Mouse (Mus musculus) lung, postnatal 0 days (tissue): ENCODE results near the gene Rac2. TPM values are rescaled to one million over a fixed set of nuclear protein-coding genes. Genes with fewer than 3 reads are reported as not detected.

Experiments used
- ATAC-seq: fragments of 200-750 bp; cut with Nextera tagmentation; 2 replicates; pipeline ENCODE4 v1.8.0; 2017; ENCODE audit warnings: moderate library complexity
- DNase-seq: peaks from one replicate; pipeline ENCODE4 v3.0.0-alpha.2; 2016; ENCODE audit warnings: low spot score
- H3K27ac ChIP-seq: fragments of 300-500 bp; sonication (generic); 2 replicates; pipeline ENCODE4 v1.5.1; 2014; ENCODE audit warnings: antibody characterized with exemption, mild to moderate bottlenecking, low read length, mixed read lengths
- H3K27me3 ChIP-seq: fragments of 300-500 bp; sonication (generic); replicated peaks from 2 replicates; pipeline ENCODE4 v1.6.1; 2014; ENCODE audit warnings: low read length, mixed read lengths; ENCODE audit not compliant: insufficient read depth
- H3K36me3 ChIP-seq: fragments of 300-500 bp; sonication (generic); 2 replicates; pipeline ENCODE4 v1.6.1; 2014; ENCODE audit warnings: low read length, mixed read lengths; ENCODE audit not compliant: insufficient read depth
- H3K4me1 ChIP-seq: fragments of 300-500 bp; sonication (generic); 2 replicates; pipeline ENCODE4 v1.6.1; 2014; ENCODE audit warnings: antibody characterized with exemption, low read depth, low read length, mixed read lengths; ENCODE audit not compliant: insufficient read depth
- H3K4me2 ChIP-seq: fragments of 300-500 bp; sonication (generic); replicated peaks from 2 replicates; pipeline ENCODE4 v1.6.1; 2014; ENCODE audit warnings: low read depth, mild to moderate bottlenecking, low read length, moderate library complexity, mixed read lengths
- H3K4me3 ChIP-seq: fragments of 300-500 bp; sonication (generic); 2 replicates; pipeline ENCODE4 v1.5.1; 2014; ENCODE audit warnings: low read depth, low read length
- H3K9ac ChIP-seq: fragments of 300-500 bp; sonication (generic); replicated peaks from 2 replicates; pipeline ENCODE4 v1.6.1; 2014; ENCODE audit warnings: low read depth, mild to moderate bottlenecking
- H3K9me3 ChIP-seq: fragments of 300-500 bp; sonication (generic); 2 replicates; pipeline ENCODE4 v1.6.1; 2016; ENCODE audit warnings: low read length, mixed read lengths
- CTCF ChIP-seq: IDR thresholded peaks from 2 replicates; pipeline ENCODE4 v1.5.1; 2016; ENCODE audit warnings: antibody characterized with exemption, mild to moderate bottlenecking
- EP300 ChIP-seq: IDR thresholded peaks from 2 replicates; pipeline ENCODE4 v1.6.1; 2016; ENCODE audit warnings: antibody characterized with exemption, mild to moderate bottlenecking, control low read depth
- WGBS: fragments of 180-500 bp; shearing (Covaris S2); extraction: QIAGEN DNeasy Blood & Tissue Kit; methylation state at CpG from one replicate; pipeline ENCODE4 v1.1.7; 2014; 5-methylcytosine and 5-hydroxymethylcytosine counted together
- polyA plus RNA-seq: library from polyadenylated mRNA; unstranded; fragments of >200 nt; fragmentation: Nextera tagmentation; extraction: Ambion mirVana; gene quantifications from 2 replicates; pipeline ENCODE4 v1.2.1, GENCODE M21; 2015

Rac2 gene
- polyA plus RNA-seq, 1 experiment from 2014 or later, result 29.7 TPM

DNA sequence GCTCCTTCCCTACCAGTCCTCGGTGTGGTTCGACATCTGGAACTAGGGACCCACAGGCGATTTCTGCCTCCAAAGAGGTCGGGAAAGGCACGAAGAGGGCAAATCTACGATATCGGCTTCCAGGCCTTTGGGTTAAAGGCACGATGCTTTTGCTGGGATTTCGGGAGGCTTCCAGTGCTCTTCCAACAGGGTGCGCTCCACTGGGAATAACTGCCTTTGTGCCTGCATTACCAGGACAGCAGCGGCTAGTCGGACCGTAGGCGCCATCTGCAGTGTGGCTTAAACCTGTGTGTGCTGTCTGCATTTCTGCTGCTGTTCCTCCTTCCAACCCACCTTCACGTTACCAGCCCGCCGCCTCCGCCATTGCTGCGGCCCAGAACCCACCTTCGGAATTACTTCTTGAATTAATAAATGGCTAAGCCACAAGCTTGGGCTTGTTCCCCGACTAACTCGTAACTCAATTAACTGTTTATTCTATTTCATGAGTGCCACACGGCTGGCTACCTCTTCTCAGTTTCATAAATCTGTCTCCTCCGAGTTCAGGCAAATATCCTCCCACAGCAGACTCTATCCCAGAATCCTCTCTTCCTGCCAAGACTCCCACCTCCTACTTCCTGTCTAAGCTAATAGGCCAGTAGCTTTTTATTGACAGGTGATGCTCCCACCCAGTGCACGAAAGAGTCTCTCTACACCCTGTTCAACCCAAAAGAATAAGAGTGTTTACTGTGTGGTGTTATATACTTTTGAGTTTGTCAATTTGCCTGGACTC lies 17.9 kb downstream of the Rac2 start:
- WGBS, result 66% methylated on average over 25 of the region's 25 CpGs
- no peaks in the 10 kb centered on the region for H3K27me3 ChIP-seq
- no peak overlapping the region for H3K4me2 ChIP-seq
- ATAC-seq (no peak), DNase-seq (no peak)
- H3K9ac ChIP-seq, result no peak overlapping the region
- no peak overlapping the region for H3K27ac ChIP-seq
- no peaks in the 10 kb centered on the region for H3K36me3 ChIP-seq
- H3K4me1 ChIP-seq, result no peaks in the 10 kb centered on the region
- no peak for TF ChIP-seq EP300
- peak; percentile 37 for TF ChIP-seq CTCF
- H3K4me3 ChIP-seq, result no peak overlapping the region
- no peaks in the 10 kb centered on the region for H3K9me3 ChIP-seq

DNA sequence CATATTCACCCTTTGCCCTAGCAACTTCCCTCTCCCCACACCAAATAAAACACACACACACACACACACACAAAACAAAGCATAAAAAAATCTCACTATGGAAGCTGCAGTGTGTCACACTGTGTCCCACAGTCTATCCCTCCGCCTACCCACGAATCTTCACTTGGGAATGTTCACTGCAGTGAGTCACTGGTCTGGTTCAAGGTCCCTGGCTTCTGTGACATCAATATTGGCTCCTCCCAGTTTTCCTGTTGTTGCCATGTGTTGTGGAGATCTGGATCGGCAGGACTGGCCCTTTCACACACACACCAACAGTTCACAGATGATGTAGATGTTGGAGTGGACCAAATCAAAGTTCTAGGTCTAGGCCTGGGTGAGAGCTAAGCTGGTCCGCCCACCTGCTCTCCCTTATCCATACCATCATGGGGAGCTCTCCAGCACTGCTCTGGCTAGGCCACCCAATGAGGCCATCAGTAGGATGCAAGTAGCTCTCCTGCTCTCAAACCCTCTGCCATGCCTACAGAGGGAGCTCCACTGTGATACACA lies 23.3 kb downstream of the Rac2 start:
- ATAC-seq (no peak), DNase-seq (no peak)
- 66% methylated on average over 4 of the region's 4 CpGs for WGBS
- H3K4me1 ChIP-seq, result no peaks in the 10 kb centered on the region
- no peaks in the 10 kb centered on the region for H3K9me3 ChIP-seq
- H3K36me3 ChIP-seq, result no peaks in the 10 kb centered on the region
- H3K27me3 ChIP-seq, result 0 out of 2 replicates have a peak, but pooled peaks cover 8% of the 10 kb centered on the region
- H3K4me3 ChIP-seq, result no peak overlapping the region
- no peak overlapping the region for H3K27ac ChIP-seq
- H3K9ac ChIP-seq, result no peak overlapping the region
- H3K4me2 ChIP-seq, result no peak overlapping the region
- TF ChIP-seq CTCF, result no peak
- no peak for TF ChIP-seq EP300

DNA sequence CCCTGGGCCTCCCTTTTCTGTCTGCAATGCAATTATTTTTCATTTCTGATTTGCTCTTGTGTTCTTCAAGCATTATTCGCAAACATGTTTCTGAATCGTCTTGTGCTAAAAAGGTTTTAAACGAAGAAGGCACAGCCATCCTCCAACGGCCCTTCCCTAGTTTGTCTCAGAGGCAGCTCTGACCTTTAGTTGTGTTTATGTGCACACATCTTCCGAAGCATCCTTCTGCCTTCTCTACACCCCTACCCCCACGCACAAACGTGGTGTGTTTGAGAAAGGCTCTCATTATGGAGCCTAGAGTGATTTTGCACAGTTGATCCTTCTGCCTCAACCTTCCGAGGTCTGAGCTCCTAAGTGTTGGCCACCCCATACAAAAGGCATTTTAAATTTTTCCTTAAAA lies 23.9 kb downstream of the Rac2 start:
- Histone ChIP-seq H3K9ac (no peak overlapping the region), H3K4me1 (no peaks in the 10 kb centered on the region), H3K4me2 (no peak overlapping the region), H3K9me3 (no peaks in the 10 kb centered on the region), H3K27ac (no peak overlapping the region), H3K36me3 (no peaks in the 10 kb centered on the region), H3K27me3 (0 out of 2 replicates have a peak, but pooled peaks cover 8% of the 10 kb centered on the region), H3K4me3 (no peak overlapping the region)
- DNase-seq (no peak), ATAC-seq (no peak)
- WGBS, result 44% methylated on average over 8 of the region's 8 CpGs
- no peak for TF ChIP-seq EP300
- no peak for TF ChIP-seq CTCF

DNA sequence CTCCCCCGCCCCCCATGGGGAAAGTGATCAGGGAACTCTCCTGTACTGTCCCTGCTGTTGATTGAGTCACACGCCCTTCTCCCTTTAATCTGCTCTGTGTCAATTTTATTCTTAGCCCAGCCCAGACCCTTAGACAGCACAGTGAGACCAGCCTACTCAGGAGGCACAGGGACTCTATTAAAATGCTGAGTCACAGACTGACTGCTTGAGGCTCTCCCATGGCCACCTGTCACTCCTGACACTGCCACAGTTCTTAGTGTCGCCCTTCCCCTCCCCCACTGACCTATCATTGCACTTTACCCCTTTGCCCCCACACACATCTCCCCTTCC lies 24.3 kb downstream of the Rac2 start:
- H3K27me3 ChIP-seq, result 0 out of 2 replicates have a peak, but pooled peaks cover 8% of the 10 kb centered on the region
- H3K4me3 ChIP-seq, result no peak overlapping the region
- DNase-seq (peak; percentile 34), ATAC-seq (peak; percentile 58)
- H3K9ac ChIP-seq, result no peak overlapping the region
- H3K9me3 ChIP-seq, result no peaks in the 10 kb centered on the region
- no peaks in the 10 kb centered on the region for H3K36me3 ChIP-seq
- H3K4me2 ChIP-seq, result no peak overlapping the region
- no peak overlapping the region; the same call in 1 of the 2 replicates for H3K27ac ChIP-seq
- TF ChIP-seq EP300 (no peak), CTCF (no peak)
- no peaks in the 10 kb centered on the region for H3K4me1 ChIP-seq
- 21% methylated on average over 3 of the region's 3 CpGs for WGBS

DNA sequence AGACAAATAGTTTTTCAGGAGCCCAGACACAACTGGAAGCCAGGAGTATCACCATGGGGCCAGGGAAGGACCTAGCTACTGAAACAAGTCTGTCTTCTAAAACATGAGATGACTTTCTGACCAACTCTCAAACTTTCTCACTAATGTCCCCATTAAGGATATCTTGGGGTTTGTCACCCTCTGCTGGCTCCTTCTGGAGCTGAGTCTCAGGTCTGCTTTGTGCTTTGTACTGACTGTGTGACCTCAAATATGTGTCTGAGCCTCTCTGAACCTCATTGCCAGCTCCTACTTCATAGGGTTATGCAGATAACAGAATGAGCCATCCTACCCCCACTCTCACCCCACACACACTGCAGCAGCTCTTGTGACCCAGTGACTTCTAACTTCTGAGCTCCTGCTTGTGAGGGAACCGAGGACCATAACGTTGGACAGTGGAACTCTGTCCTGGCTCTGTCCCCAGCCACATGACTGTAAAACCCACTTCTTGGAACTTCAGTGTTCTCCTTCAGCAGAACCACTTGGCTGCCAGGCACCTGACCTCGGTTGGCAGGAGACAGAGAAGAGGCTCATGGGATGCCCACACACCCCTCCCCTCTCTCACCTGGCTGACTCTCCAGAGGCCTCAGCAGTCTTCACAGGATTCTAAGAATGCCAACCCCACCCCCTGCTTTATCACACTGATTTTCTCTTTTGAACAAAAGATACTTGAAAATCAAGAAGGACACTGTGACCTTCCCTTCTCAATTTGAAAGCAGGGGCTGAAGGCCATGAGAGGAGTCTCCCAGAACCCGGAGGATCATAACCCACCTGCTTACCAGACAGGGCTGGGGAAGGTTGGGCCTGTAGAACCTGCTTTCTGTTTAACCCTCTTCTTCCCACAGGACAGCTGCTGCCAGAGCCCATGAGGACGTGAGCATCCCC lies 24.9 kb downstream of the Rac2 start:
- TF ChIP-seq EP300, result peak; percentile 62
- TF ChIP-seq CTCF, result peak; percentile 63
- H3K4me1 ChIP-seq, result no peaks in the 10 kb centered on the region
- ATAC-seq (peak; percentile 88), DNase-seq (peak; percentile 84)
- H3K27me3 ChIP-seq, result 0 out of 2 replicates have a peak, but pooled peaks cover 8% of the 10 kb centered on the region
- no peaks in the 10 kb centered on the region for H3K9me3 ChIP-seq
- H3K4me2 ChIP-seq, result no peak overlapping the region
- WGBS, result 17% methylated on average over 5 of the region's 5 CpGs
- no peaks in the 10 kb centered on the region for H3K36me3 ChIP-seq
- H3K27ac ChIP-seq, result peak overlapping the region; percentile 33; the same call in 1 of the 2 replicates
- no peak overlapping the region for H3K4me3 ChIP-seq
- no peak overlapping the region for H3K9ac ChIP-seq

DNA sequence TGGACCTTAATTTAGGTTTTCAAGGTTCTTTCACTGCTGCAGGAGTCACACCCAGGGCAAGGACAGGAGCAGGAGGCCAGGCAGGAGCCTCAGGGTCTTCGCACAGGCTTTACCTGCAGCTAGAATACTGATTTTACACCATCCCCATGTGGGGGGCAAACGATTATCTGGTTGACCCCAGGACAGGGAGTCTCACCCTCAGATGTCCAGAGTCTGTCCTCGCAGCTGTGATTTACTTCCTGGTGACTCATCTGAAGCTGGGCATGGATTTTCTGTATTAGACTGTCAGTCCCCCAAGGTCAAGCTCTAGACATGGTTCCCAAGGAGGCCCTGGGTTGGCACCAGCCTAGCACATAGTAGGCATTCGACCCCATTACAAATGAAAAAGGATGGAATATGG lies 26.5 kb downstream of the Rac2 start:
- Histone ChIP-seq H3K27ac (no peak overlapping the region), H3K4me3 (no peak overlapping the region), H3K27me3 (0 out of 2 replicates have a peak, but pooled peaks cover 8% of the 10 kb centered on the region), H3K9ac (no peak overlapping the region), H3K4me1 (no peaks in the 10 kb centered on the region), H3K9me3 (no peaks in the 10 kb centered on the region), H3K4me2 (no peak overlapping the region), H3K36me3 (no peaks in the 10 kb centered on the region)
- ATAC-seq (no peak), DNase-seq (no peak)
- no peak for TF ChIP-seq CTCF
- no peak for TF ChIP-seq EP300
- 71% methylated on average over 4 of the region's 4 CpGs for WGBS
